Mouse (Mus musculus) urinary bladder, postnatal 4 days (tissue): ENCODE results near the gene Hacd1.

Experiments used
- DNase-seq, 2 experiments: peaks; one replicate each; pipeline ENCODE4 v3.0.0; 2021 to 2022; ENCODE audit warnings: low spot score in 2 of 2

The Hacd1 gene

DNA sequence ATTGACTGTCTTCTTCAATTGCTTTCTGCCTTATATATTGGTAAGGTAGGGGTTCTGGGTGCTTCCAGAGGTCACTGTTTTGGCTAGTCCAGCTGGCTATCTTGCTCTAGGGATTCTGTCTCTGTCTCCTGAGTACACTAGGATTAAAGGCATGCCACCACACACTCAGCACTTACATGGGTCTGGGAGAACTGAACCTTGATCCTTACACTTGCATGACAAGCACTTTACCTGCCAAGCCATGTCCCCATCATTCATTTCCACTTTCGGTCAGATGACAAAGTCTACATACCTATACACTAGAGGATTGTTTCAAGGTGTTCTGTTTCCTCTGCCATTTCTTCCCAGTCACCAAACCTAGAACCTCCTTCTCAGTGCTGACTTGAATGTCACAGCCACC, 50.8 kb downstream of the Hacd1 start:
- no peak for DNase-seq

- no peak for DNase-seq
Observed at GRCm38 (mm10) chr2:13960136-13960535, 95.8 kb downstream of the Hacd1 start.

DNA sequence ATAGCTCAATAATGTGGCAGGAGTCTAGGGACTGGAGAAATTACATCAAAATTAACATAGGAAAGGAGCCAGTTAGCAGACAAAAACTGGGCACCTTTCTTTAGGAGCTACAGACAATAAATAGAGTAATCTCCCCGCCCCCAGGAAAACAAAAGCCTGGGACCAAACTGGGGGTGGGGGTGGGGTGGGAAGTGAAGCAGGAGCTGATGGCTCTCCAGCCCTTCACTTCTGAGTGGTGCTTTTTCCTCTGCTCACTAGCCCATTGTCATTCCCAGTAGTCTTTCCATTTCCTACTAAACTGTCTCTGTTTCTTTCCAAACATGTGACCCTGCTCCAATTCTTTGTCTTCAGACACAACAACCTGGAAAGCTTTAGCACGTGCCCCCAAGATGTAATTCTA, 99.5 kb downstream of the Hacd1 start:
- DNase-seq, result no peak

DNA sequence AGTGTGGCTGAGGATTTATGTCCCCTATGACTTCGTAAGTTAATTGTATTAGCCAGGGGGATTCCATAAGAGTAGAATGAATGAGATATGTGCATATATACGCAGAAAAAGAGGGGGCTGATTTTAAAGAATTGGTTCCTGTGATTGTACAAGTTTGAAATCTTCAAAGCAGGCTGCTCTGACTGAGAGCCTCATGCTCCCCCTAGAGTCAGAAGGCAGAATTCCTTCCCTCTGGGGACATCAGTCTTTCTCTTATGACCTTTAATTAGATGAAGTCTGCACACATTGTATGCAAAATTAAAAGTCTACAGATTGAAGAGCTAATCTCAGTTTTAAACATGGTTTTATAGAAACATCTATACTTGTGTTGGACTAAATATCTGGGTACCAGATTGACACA, 117.8 kb downstream of the Hacd1 start:
- DNase-seq, result no peak

DNA sequence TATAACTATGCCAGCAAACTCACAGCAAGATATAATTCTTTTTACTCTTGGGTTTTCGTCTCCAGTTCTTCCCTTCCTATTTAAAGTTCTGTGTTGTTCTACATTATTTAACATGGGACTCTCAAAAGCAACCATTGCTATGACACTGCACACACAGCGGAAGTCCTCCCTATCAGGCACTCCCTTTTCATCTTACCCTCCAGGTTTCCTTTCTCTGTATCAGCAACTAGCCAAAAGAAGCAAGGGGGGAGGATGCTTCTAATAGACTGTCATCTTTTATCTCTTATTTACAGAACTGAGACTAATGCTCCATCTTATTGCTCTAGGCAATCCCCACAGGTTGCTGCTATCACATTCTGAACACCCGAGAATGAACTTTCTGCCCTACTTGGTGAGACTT, 120.6 kb downstream of the Hacd1 start:
- no peak for DNase-seq

DNA sequence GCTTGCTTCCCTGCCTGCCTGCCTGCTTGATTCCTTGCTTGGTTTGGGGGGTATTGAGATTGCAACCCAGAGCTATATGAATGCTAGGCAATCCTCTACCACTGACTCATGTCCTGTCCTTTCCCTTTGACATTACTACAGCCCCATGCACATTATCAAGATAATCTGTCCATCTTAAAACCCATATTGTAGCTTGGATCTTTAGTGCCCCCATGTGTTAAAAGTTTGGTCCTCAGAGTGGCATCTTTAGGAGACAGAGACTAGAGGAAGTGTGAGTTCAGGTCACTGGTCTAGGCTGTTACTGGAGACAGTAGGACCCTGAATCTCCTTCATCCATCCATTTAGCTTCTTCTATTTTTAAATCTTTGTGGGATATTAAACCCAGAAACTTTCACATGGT, 123.7 kb downstream of the Hacd1 start:
- DNase-seq, result no peak

- no peak for DNase-seq
Observed at GRCm38 (mm10) chr2:13930724-13931123, 125.2 kb downstream of the Hacd1 start.

- no peak for DNase-seq
Observed at GRCm38 (mm10) chr2:13888568-13888967, 167.4 kb downstream of the Hacd1 start.

DNA sequence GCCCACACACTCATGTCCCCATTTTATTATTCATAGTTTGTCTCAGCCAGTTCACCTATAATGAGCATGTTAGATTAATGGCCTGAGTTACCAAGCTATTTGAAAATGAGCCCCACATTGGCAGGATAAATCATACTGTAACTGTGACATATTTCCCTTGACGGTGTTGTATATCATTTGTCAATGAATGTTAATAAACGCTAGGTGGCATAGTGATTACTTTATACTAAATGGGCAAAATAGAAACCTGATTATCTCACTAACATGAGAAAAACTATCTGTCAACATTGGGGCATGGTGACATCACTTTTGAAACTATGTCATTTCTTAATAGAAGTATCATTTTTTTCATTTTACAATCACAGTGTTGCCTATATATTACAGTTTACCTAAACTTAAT, 198.5 kb downstream of the Hacd1 start:
- no peak for DNase-seq

DNA sequence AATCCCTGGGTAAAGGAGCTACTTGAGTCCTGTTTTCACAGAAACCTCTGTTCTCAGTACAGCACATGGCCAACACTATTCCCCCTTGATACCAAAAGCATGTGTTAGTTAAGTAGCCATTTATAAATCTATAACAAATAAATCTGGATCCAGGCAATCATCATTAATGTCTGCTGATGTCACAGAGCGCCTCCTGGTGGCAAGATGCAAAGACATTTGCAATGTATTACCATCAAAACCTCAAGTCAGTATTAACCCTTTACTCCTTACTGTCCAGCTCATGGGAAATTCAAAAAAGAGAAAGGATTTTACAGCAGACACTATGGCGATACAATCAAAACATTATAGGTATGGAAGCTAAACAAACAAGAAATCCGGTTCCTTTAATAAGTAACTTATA, 200.4 kb downstream of the Hacd1 start:
- no peak for DNase-seq

GRCm38 (mm10) chr2:13836310-13836709, 219.6 kb downstream of the Hacd1 start:
- no peak for DNase-seq

GRCm38 (mm10) chr2:13834989-13835388, 220.9 kb downstream of the Hacd1 start:
- no peak for DNase-seq

DNA sequence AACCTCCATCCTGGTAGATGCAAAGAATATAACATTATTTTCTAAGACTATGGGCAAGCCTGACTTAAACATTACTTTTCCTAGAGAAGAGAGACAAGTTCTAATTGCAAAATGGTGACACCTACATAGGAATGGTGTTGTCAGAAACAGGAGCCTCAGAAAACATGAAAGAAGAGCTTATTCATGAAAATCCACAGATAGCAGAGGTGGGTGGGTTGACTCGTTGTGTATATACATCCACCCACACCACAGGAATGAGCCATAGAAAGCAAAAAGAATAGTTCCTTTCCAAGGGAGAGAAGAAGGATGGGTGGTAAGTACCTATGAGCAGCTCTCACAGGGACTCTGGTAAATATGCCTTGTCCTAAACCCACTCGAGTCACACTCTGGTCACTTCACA, 239.3 kb downstream of the Hacd1 start:
- no peak for DNase-seq

GRCm38 (mm10) chr2:13808593-13808992, 247.3 kb downstream of the Hacd1 start:
- DNase-seq, result no peak

GRCm38 (mm10) chr2:13808008-13808407, 247.9 kb downstream of the Hacd1 start:
- no peak for DNase-seq

GRCm38 (mm10) chr2:13806120-13806519, 249.8 kb downstream of the Hacd1 start:
- no peak for DNase-seq

DNA sequence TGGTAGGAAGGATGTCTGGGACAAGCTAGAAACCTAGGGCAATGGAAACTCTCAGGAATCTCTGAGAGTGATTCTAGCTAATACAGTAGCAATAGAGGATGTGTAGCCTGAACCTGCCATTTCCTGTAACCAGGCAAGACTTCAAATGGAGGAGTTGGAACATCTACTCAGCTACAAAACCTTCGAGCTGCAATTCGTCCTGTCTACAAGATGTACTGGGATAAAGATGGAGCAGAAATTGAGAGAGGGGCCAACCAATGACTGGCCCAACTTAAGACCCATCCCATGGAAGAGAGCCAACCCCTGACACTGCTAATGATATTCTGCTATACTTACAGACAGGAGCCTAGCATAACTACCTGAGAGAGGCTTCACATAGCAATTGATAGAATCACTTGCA, 255.3 kb downstream of the Hacd1 start:
- no peak for DNase-seq
